Mouse (Mus musculus): Measurements from ENCODE around the gene Nfix.

The Nfix gene

GRCm38 (mm10) chr8:84781686-84782505, 18.2 kb downstream of the Nfix start:
- no peak for DNase-seq (ENCODE audit: low spot score)

GRCm38 (mm10) chr8:84780949-84781680, 19.0 kb downstream of the Nfix start:
- DNase-seq (ENCODE audit: low spot score): no peak

GRCm38 (mm10) chr8:84780225-84780555, 20.0 kb downstream of the Nfix start:
- no peak for DNase-seq (ENCODE audit: low spot score)

DNA sequence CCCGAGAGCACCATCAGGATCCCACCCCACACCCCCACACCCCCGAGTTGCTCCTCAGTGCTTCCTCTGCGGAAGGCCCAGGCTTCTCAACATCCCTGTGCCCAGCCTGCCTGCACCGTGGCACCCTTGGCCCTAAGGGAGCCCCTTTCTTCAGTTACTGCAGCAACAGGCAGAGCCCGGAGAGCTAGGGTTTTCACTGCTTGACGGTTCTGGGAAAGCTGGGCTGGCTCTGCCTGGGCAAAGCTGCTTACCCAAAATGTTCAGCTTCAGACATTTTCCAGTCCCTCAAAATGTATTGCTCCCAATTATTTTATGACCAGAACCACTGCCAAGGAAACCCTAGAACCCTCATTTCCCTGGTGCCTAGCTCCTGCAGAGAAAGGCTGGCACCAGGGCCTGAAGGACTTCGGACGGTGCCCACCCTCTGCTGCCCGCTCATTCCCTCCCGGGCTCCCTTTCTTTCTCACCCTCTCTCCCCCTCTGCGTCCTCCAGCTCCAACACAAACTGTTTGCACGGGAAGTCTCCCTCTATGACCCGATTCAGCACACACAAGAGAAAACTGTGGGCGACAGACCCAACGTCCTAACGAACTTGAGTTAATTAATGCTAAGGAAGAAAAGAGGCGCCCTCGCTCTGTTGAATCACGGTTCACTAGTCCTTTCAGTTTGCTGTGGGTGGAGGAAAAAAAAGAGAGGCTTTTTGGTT, 20.5 kb downstream of the Nfix start:
- DNase-seq (ENCODE audit: low spot score): no peak

GRCm38 (mm10) chr8:84778638-84779380, 21.3 kb downstream of the Nfix start:
- DNase-seq (ENCODE audit: low spot score): no peak

GRCm38 (mm10) chr8:84777899-84778637, 22.1 kb downstream of the Nfix start:
- DNase-seq (ENCODE audit: low spot score): no peak

GRCm38 (mm10) chr8:84776569-84776968, 23.6 kb downstream of the Nfix start:
- DNase-seq (ENCODE audit: low spot score): no peak

DNA sequence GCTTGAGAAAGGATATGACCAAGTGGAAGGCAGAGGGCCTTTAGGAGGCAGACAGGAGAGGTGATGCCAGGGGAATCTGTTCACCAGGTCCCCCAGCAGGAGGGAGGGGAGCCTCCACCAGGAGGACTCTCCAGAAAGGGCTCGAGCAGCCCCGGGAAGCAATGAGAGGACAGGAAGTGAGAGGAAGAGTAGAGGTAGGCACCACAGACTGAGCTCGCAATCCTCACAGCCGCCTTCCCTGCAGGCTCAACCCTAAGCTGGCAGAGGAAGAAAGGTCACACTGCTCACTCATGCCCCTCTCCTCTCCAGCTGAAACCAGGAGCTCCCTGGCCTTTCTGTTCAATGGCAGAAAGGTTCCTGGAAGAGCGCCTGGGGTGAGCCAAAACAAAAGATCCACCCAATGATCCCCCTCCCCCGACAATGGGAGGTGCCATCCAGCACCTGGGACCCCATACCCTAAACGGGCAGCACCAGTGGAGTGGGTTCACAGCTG, 24.5 kb downstream of the Nfix start:
- no peak for DNase-seq (ENCODE audit: low spot score)

DNA sequence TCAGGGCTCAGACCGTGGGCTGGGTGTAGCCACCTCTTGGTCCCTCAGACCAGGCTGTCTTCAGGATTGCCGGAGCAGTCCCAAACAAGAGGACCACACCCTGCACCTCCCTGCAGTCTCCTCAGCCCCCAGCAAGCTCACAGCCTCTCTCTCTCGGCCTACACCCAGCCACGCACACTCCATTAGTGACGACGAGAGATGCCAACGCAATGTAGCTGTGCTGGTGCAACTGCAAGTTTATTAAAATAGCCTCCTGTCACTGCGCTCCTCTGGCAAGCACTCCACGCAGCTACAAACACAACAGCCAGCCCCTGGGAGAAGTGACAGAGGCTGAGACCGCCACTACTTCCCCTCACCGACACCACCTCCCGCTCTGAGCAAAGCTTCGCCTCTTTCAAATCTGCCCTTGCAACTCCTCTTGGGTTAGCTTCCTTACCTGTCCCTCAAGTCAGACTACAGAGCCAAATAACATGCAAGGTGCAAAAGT, 25.0 kb downstream of the Nfix start:
- no peak for DNase-seq (ENCODE audit: low spot score)

- DNase-seq (ENCODE audit: low spot score): no peak
Observed at GRCm38 (mm10) chr8:84774473-84774911, 25.7 kb downstream of the Nfix start.

- no peak for DNase-seq (ENCODE audit: low spot score)
Observed at GRCm38 (mm10) chr8:84773833-84774232, 26.3 kb downstream of the Nfix start.

DNA sequence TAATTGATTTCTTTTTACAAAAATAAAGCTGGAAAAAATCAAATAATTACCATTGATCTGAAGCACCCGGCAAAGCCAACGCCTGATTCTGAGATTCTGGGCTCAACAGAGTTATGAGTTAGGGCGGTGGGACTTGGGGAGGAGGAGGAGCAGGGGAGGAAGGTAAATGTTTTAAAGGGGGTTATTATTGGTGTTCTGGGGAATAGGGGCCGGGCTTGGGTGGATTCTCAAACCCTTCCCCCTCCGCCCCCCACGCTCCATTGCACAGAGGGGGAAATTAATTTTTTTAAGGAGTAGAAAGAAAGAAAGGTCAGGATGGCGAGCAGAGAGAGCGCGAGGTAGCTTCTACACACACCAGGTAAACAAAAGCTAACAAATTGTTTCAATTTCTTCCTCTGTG, 26.8 kb downstream of the Nfix start:
- DNase-seq (ENCODE audit: low spot score): no peak

DNA sequence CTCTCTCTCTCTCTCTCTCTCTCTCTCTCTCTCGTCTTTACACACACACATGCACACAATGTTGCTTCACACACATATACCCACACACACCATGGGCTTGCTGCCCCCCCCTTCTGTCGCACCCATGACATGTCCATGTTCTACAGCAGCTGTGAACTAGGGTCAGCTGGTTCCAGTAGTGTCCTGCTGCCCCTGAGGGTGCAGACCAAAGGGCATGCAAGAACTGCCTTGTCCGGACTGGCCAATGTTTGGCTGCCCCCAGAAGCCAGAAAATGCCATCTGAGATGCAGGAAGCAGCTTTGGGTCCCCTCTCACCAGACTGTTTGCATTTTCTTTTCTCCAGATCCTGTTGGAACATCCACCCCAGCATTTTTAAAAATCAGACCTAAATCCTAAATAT, 27.5 kb downstream of the Nfix start:
- no peak for DNase-seq (ENCODE audit: low spot score)

GRCm38 (mm10) chr8:84771941-84772378, 28.2 kb downstream of the Nfix start:
- no peak for DNase-seq (ENCODE audit: low spot score)

- no peak for DNase-seq (ENCODE audit: low spot score)
Observed at GRCm38 (mm10) chr8:84771000-84771687, 29.0 kb downstream of the Nfix start.

DNA sequence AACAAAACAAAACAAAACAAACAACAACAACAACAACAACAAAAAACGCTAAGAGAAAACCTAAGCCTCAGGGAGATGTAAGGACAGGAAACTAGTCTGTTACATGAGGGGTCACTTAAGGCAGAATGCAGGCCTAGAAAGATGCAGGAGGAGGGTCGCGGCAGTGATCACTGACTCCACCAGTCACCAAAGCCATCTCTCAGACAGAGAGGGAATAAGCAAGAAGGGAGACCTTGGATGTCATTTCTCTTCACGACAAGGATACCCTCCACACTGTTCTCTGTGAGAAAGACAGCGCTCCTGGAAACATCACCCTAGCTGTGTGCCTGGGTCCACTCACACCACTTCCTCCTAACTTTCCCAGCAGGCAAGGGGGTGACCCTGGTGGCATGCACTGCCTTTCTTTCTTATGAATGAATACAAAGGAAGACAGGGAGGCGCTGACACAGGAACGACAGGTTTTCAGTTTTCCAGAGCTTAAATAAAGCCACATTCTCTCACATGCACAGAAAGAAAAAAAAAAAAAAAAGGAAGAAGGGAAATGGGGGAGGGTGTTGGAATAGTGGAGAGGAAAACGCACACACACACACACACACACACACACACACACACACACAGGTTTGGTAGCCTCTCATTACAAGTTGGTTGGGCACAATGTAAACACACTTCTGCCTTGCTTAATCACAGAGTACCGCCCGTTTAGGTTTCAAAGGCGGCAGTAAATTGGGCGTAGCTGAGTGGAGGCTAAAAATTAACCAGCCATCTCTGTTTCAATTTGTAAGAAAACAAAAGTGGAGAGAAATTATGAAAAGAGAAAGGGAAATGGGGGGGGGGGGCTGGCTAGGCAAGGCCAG, 29.8 kb downstream of the Nfix start:
- DNase-seq (ENCODE audit: low spot score): no peak

- no peak for DNase-seq (ENCODE audit: low spot score)
Observed at GRCm38 (mm10) chr8:84769324-84769723, 30.8 kb downstream of the Nfix start.

DNA sequence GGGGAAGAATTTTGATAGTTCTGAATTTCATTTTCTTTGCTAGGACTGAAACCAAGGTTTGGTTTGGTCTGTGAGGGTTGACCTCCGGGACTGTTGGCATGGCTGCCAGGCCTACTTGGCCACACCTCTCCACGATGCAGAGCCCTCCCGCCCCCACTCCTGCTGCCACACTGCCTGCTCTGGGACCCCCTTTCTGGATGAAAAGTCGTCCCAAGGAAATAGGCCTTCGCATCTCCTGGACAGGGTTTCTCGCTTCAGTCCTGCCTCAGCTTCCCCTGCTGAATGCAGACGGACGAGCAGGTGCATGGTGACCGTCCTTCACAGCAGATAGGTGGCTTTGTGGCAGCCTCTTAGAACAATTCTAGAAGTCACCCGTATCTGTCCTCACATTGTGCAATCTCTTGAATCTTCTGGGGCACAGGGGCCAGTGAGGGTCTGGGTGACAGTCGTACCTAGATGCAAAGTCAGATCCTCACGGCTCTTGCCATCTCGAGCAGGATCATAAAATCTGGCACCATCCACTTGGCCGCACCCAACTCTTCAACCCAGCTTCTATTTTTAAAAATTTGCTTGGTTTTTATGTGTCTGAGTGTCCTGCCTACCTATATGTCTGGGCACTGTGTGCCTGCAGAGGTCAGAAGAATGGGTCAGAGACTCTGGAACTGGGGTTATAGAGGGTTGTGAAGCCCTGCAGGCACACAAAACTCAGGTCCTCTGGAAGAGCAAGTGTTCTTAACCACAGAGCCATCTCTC, 31.6 kb downstream of the Nfix start:
- DNase-seq (ENCODE audit: low spot score): no peak

GRCm38 (mm10) chr8:84767221-84767620, 32.9 kb downstream of the Nfix start:
- DNase-seq (ENCODE audit: low spot score): no peak
